Mouse (Mus musculus) embryo, embryonic 11.5 days (tissue): ENCODE measurements around the gene Slc5a12.
A peak's percentile ranks its signal among the peaks of the same experiment; 100 is the strongest.

ENCODE experiments used
- DNase-seq: peaks from one replicate; pipeline ENCODE4 v3.0.0-alpha.2; 2012; ENCODE audit warnings: low read depth, low spot score

Slc5a12 gene

GRCm38 (mm10) chr2:110596932-110597331, at the start of gene Slc5a12:
Slc5a12 (plus strand) TSS chr2:110597298.
- no peak for DNase-seq

- no peak for DNase-seq
Observed at GRCm38 (mm10) chr2:110556098-110556497, 41.0 kb upstream of the Slc5a12 start.

- no peak for DNase-seq
Observed at GRCm38 (mm10) chr2:110562621-110563020, 34.5 kb upstream of the Slc5a12 start.

DNA sequence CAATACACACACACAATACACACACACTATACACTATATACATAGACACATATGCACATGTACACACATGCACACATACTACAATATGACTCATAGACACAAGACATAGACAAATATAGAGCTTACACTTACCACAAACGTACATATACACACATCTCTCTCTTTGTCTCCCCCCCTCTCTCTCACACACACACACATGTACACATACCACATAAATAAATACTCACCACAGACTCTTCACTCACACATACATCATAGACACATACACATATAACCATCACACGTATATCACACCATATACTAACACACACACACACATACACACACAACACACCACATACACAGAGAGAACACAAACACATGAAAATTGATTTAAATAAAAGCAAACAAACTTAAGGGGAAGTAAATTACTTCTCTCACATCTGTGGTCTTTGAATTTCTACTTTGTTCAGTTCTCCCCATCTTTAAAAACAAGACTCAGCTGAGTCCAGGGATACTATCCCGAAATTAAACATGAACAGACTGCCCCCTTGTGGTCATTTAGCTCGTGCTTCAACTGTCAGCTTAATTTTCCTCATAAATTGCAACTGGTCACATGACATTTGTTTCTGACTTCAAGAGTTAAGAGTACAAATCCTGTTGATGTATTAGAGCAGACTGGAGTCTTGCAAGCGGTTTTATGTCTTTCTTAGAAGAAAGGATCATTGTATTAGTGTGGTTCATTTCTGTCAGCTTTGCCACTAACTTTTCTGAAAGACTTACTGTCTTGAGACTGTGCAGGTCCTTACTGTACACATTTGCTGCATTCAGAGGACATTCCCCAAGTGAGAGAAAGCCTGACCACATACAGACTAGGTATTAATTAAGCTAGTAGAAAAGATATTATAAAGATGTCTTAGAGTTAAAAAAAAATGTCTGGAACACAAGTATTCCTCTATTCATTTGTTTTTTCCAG, 32.1 kb upstream of the Slc5a12 start:
- DNase-seq, result peak; percentile 71

DNA sequence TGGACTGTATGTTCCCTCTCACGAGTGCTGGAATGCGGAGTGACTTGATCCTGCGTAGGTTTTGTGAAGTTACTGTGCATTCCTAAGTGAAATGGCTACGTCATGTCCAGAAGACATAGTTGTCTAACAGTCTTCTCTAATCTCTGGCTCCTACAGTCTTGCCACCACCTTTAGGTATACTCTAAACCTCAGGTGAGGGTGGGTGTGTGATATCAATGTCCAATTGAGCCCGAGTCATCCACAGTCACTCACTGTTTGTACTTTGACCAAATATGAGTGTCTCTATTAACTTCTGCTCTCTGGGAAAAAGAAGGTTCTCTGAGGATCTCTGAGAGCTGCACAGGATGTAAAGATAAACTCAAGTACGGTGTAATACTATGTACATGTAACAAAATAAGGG, 10.4 kb upstream of the Slc5a12 start:
- DNase-seq, result no peak

DNA sequence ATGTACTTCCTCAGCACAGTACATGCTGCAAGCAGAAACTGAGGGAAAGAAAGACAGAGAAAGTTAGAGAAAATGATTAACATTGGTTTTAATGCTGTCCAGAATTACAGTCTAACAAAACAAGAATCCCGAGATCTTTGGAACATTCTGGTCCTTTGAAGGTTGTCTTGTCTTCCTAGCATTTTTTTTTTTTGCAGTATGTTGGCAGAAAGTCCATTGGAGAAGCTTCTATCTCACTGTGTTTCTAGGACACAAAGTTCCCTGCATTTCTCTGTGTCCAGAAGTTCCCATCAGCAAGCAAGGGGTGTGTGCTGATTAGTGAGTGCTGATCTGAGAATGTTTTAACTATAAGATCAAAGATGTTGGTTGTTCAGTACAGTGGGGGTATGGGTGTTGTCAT, 7.1 kb upstream of the Slc5a12 start:
- no peak for DNase-seq

GRCm38 (mm10) chr2:110592276-110592675, 4.8 kb upstream of the Slc5a12 start:
- no peak for DNase-seq

GRCm38 (mm10) chr2:110644358-110644757, 47.3 kb downstream of the Slc5a12 start:
- no peak for DNase-seq

- DNase-seq, result no peak
Observed at GRCm38 (mm10) chr2:110644846-110645245, 47.7 kb downstream of the Slc5a12 start.

DNA sequence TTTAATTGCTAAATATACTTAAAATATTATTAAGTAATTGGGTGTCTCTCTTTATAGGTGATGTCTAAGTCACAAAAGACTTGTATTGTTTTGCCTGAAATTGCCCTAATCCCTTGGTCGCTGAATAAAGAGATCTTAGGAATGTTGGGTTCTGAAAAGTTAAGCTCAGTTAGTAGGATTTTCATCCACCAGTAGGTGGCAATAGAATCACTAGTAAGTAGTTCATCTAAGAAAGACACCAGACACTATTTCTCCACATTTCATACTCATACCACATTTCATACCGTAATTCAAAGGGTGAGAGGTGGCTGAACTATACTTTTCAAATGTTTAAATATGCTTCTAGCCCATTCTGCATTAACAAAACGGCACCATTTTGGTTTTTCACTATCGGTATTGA, 66.2 kb downstream of the Slc5a12 start:
- peak; percentile 11 for DNase-seq

- no peak for DNase-seq
Observed at GRCm38 (mm10) chr2:110671071-110671624, 74.0 kb downstream of the Slc5a12 start.
